Mouse (Mus musculus): ENCODE measurements around the gene Nmral1.

DNA sequence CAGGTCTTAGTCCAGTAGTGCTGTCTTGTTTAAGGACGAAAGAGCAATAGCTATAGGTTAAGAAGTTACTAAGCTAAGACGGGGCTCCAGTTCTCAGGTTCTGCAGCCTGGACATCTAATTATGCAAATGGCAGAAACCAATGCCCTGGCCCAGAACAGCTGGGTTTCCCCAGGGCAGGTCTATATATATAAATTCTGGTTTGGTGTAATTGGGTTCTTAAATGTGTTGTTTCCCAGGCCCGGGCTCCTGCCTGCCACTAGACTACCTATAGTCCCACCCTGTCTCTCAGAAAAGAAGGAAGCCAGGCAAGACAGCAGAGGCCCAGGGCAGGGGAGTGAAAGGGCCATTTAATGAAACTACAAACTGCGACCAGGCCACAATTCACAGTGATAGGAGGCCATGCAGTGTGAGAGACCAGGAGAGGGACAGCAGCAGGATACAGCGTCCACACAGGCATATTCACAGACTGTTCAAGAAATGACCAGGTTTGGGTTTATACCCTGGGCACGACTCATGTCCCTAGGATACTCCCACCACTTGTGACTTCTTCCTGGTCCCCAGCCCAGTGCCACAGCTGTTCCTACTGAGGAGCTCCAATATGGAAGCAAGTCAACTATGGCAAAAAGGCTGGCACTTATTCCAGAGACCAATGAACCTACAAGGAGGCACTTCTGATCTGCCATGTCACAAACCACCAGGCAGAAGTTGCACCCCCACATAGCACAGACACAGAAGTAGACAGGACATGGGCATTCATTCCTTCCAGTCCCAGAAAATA lies 48.0 kb upstream of the Nmral1 start:
- TF ChIP-seq CTCF (IDR thresholded peaks at IDR 0.05; ENCODE audit: borderline replicate concordance, insufficient read depth, low read length): no peak
- no peak for TF ChIP-seq POLR2A (IDR thresholded peaks at IDR 0.05; ENCODE audit: low read depth, low read length)
